Mouse (Mus musculus) liver, embryonic 16.5 days (tissue): Measurements from ENCODE around the gene Fam102a. TPM values are rescaled to one million over a fixed set of nuclear protein-coding genes. Genes with fewer than 3 reads are reported as not detected.

Source experiments
- ATAC-seq: fragments of 200-750 bp; cut with Nextera tagmentation; 2 replicates; pipeline ENCODE4 v1.8.0; 2017; ENCODE audit warnings: low read depth, mild to moderate bottlenecking, moderate number of reproducible peaks, moderate library complexity
- H3K27ac ChIP-seq: fragments of 300-500 bp; sonication (generic); 2 replicates; pipeline ENCODE4 v1.5.1; 2014; ENCODE audit warnings: mild to moderate bottlenecking, low read length
- H3K27me3 ChIP-seq: fragments of 300-500 bp; sonication (generic); 2 replicates; pipeline ENCODE4 v1.6.1; 2014; ENCODE audit warnings: low read depth, low read length, mixed read lengths; ENCODE audit not compliant: control insufficient read depth, insufficient read depth
- H3K36me3 ChIP-seq: fragments of 300-500 bp; sonication (generic); 2 replicates; pipeline ENCODE4 v1.6.1; 2014; ENCODE audit warnings: mild to moderate bottlenecking; ENCODE audit not compliant: control insufficient read depth, insufficient read depth
- H3K4me1 ChIP-seq: fragments of 300-500 bp; sonication (generic); 2 replicates; pipeline ENCODE4 v1.6.1; 2014; ENCODE audit warnings: low read depth, low read length, mixed read lengths; ENCODE audit not compliant: control insufficient read depth
- H3K4me2 ChIP-seq: fragments of 300-500 bp; sonication (generic); 2 replicates; pipeline ENCODE4 v1.6.1; 2014; ENCODE audit warnings: low read depth, low read length, mixed read lengths
- H3K4me3 ChIP-seq: fragments of 300-500 bp; sonication (generic); 2 replicates; pipeline ENCODE4 v1.5.1; 2014; ENCODE audit warnings: low read depth, mild to moderate bottlenecking, low read length
- H3K9ac ChIP-seq: fragments of 300-500 bp; sonication (generic); 2 replicates; pipeline ENCODE4 v1.6.1; 2014; ENCODE audit warnings: low read depth, low read length
- H3K9me3 ChIP-seq: fragments of 300-500 bp; sonication (generic); replicated peaks from 2 replicates; pipeline ENCODE4 v1.6.1; 2016; ENCODE audit warnings: low read length; ENCODE audit not compliant: control insufficient read depth
- WGBS: fragments of 180-500 bp; shearing (Covaris S2); extraction: QIAGEN DNeasy Blood & Tissue Kit; methylation state at CpG from one replicate; pipeline ENCODE4 v1.1.7; 2014; ENCODE audit not compliant: insufficient replicate concordance; 5-methylcytosine and 5-hydroxymethylcytosine counted together
- polyA plus RNA-seq: library from polyadenylated mRNA; unstranded; fragments of >200 nt; fragmentation: Nextera tagmentation; extraction: Ambion mirVana; gene quantifications from 2 replicates; pipeline ENCODE4 v1.2.1, GENCODE M21; 2015

Fam102a gene
- polyA plus RNA-seq, 1 experiment from 2014 or later: 1.6 TPM

DNA sequence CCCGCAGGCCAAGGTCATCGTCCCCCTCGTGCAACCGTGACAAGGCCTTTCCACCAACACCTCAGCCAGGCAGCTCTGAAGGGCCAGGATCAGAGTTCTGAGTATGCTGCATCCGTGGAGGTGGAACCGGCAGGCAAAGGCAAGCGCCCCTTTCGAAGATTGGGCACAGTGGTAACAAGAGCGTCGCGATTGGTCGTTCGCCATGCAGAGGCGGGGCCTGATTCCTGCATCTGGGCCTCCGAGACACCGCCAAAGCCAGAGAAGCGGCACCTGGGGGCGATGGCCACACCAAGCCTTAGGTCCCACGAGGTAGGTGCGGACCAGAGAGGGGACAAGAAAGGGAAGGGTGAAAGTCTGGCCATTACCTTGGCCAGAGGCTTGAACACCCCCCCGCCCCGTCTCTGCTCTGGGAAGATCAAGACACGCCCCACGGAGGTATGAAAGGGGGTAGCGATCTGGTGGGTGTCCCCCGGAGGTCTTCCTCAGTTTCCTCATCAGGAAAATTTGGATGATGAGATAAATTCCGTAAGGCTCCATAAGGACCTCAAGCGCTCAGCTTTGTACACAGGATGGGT, 40.5 kb downstream of the Fam102a start, which contains the start of gene 9430097D07Rik:
Gene 9430097D07Rik (minus strand): TSS at position 99 of the 575 bp plus-strand sequence.
- H3K27ac ChIP-seq: no peak within 1 kb of the TSS
- H3K9ac ChIP-seq: no peak within 1 kb of the TSS
- H3K4me2 ChIP-seq: peak within 1 kb of the TSS; percentile 51
- H3K4me1 ChIP-seq: peaks cover 18% of the 10 kb centered on the region
- 13% methylated on average over 28 of the region's 28 CpGs for WGBS
- H3K4me3 ChIP-seq: peak within 1 kb of the TSS; percentile 22
- ATAC-seq: peak; percentile 27
- no peaks in the 10 kb centered on the region for H3K9me3 ChIP-seq
- H3K27me3 ChIP-seq: peaks cover 25% of the 10 kb centered on the region
- H3K36me3 ChIP-seq: peaks cover 5% of the 10 kb centered on the region; the same call in 1 of the 2 replicates

- Histone ChIP-seq H3K27me3 (peaks cover 25% of the 10 kb centered on the region), H3K9me3 (no peaks in the 10 kb centered on the region), H3K4me1 (peaks cover 15% of the 10 kb centered on the region), H3K4me3 (no peak overlapping the region), H3K36me3 (peaks cover 5% of the 10 kb centered on the region; the same call in 1 of the 2 replicates), H3K4me2 (no peak overlapping the region), H3K27ac (no peak overlapping the region), H3K9ac (no peak overlapping the region)
- 75% methylated on average over 9 of the region's 9 CpGs for WGBS
- ATAC-seq: no peak
Measured at GRCm38 (mm10) chr2:32576532-32576931, 41.4 kb downstream of the Fam102a start.

DNA sequence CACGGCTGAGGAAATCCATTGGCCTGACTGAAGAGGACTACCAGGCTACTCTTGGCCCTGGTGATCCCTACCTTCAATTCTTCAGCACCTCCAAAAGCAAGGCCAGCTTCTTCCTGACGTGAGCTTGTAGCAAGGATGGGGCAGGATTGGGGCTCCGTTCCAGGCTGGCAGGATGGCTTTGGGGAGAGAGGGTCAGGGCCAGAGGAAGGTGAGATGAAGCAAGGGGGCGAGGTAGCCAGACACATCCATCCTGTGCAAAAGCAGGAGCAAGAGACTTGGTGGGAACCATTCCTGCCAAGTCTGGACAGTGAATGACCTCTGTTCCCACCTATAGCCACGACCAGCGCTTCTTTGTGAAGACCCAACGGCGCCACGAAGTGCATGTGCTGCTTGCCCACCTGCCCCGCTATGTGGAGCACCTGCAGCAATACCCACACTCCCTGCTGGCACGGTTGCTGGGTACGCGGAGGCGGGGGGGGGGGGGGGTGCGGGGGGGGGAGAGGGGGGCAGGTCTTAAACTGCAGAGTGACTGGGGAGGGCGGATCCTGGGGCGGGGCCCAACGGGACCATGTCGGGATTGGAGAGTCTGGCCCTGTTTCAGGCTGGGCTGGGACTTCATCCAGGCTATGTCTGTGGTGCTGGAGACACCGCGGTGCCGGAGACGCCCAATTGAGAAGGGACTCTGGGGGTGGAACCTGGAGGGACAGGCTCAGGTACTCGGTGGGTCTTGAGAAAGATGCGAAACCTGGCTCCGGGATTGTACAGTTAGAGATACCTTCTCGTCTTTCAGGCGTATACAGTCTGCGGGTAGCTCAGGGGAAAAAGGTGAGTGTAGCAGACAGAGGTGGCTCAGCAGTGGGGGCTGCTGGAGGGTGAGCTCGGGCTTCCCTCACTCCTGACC, 43.3 kb downstream of the Fam102a start:
- no peak overlapping the region for H3K9ac ChIP-seq
- no peak for ATAC-seq
- 39% methylated on average over 24 of the region's 30 CpGs for WGBS

DNA sequence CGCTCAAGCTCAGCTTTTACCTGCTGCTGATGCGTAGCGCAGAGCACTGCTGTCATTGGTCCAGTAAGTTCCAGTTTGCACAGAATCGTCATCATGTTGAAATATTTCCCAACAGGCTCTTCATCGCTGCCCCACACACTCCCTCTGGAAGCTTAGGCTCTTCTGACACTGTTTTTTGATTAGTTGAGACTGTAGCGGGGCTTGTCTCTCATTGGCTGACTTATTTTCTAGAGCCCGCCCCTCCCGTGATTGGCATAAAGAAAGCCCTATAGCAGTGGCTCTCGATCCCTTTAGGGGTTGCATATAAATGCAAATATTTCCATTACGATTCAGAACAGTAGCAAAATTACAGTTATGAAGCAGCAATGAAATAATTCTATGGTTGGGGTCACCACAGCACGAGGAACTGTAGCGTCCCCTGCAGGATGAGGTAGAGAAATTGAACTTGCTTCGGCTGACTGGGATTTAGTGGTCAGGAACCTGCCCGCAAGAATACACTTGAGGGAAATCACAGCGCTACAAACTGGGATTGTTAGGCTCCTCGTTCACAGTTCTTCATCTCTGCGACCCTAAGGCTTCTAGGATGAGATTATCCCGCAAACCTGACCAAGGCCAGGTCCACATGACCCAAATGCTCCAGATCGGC, 46.4 kb downstream of the Fam102a start:
- WGBS: 38% methylated on average over 19 of the region's 19 CpGs
- no peak overlapping the region for H3K27ac ChIP-seq
- H3K9ac ChIP-seq: no peak overlapping the region
- peak overlapping the region; percentile 32; the same call in 1 of the 2 replicates for H3K4me2 ChIP-seq
- H3K27me3 ChIP-seq: peaks cover 25% of the 10 kb centered on the region
- ATAC-seq: peak; percentile 57
- H3K4me1 ChIP-seq: peaks cover 10% of the 10 kb centered on the region; the same call in 1 of the 2 replicates
- no peaks in the 10 kb centered on the region for H3K36me3 ChIP-seq
- H3K9me3 ChIP-seq: no peaks in the 10 kb centered on the region
- no peak overlapping the region; the same call in 1 of the 2 replicates for H3K4me3 ChIP-seq

More for the DNA sequence above, 43.3 kb downstream of the Fam102a start:
- Histone ChIP-seq H3K36me3 (no peaks in the 10 kb centered on the region), H3K4me3 (no peak overlapping the region), H3K4me2 (no peak overlapping the region), H3K27me3 (peaks cover 25% of the 10 kb centered on the region), H3K4me1 (peaks cover 14% of the 10 kb centered on the region), H3K9me3 (no peaks in the 10 kb centered on the region), H3K27ac (no peak overlapping the region)

DNA sequence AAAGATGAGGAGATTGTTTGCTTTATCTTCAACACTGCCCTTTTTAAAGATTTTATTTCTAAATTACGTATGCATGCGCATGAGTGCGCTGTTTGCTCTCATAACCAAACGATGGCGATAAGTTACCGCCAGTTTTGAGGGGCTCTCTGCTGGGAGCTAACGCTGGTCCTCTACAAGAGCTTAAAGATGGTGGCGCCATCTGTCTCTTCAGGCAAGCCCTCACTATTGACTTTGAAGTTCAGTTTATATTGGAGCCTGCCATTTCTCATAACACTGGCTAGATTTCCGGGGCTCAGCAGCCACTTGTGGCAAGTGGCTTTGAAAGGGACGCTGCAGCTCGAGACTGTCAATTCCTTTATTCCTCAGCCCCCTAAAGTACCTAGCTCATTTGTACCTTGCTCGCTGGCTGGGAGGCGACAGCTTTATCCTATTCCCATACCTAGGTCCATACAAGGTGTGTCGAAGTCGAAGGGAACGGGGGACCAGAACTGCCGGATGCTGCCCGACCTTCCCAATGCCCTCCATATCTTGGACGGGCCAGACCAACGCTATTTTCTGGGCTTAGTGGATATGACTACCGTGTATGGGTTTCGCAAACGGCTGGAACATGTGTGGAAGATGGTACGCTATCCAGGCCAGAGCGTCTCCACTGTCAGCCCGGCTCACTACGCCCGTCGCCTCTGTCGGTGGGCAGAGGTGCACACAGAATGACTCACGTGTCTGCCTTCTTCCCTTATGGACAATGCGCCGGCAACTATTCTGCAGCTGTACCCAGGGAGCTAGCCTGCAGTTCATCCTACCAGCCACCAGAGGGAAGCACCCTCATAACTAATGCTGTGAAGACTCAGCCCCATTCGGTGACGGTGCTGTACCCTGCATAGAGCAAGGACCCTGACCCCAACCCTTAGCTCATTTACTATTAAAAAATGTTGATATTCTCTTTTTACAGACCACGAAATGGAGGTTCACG, 48.0 kb downstream of the Fam102a start:
- peak overlapping the region; percentile 35 for H3K4me3 ChIP-seq
- peak; percentile 49 for ATAC-seq
- 9% methylated on average over 37 of the region's 37 CpGs for WGBS
- H3K9me3 ChIP-seq: no peaks in the 10 kb centered on the region
- H3K27ac ChIP-seq: no peak overlapping the region
- peaks cover 19% of the 10 kb centered on the region for H3K27me3 ChIP-seq
- peak overlapping the region; percentile 55 for H3K4me2 ChIP-seq
- peaks cover 23% of the 10 kb centered on the region for H3K4me1 ChIP-seq
- peak overlapping the region; percentile 19; the same call in 1 of the 2 replicates for H3K9ac ChIP-seq
- H3K36me3 ChIP-seq: no peaks in the 10 kb centered on the region

DNA sequence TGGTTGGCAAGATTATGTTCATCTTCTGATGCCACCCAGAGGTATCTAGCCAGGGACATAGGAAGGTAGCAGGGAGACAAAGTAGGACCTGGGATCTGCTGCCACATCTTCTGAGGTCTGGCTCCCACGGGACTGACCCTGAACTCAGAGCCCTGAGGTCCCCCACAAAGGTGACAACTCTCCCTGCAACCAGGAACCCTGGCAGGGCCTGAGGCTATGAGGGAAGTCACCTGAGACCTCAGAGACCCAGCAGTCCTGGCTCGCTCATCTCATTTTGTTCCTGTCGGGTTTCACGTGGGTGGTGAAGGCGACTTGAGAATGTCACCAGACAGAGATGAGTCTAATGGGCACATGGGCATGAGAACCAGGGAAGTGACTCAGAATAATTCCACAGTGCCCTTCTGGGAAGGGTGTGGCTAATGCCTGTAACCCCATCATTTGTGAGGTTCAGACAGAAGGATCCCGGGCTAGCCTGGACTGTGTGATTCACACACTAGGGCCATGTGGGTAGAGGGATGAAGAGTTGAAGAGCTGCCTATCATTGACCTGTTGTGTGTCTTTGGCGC, 50.1 kb downstream of the Fam102a start:
- Histone ChIP-seq H3K27me3 (peaks cover under 1% of the 10 kb centered on the region; the same call in 1 of the 2 replicates), H3K4me1 (peaks cover 25% of the 10 kb centered on the region), H3K36me3 (no peaks in the 10 kb centered on the region), H3K4me2 (no peak overlapping the region), H3K9ac (no peak overlapping the region), H3K27ac (no peak overlapping the region), H3K9me3 (no peaks in the 10 kb centered on the region), H3K4me3 (no peak overlapping the region)
- WGBS: 78% methylated on average over 7 of the region's 7 CpGs
- ATAC-seq: no peak

DNA sequence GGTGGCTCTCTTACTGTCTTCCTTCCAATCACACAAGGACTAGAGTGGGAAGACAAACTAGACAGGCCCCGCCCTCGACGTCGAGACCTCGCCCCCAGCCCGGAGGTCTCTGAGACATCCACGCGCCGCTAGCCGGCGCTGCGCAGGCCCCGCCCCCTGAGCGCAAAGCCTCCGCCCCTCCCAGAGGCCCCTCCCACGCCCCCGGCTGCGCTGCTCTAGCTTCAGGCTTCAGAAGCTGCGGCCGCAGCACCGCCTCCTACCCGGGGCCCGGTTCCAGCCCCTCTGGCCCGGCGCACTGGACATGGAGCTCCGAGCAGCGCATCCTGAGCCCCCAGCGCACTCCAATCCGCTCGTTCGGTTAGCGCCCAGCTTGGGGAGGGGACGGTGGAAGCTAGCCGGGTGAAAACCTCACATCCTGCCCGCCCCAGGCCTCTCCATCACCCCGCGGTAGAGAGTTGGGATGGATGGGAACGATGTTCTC, 51.8 kb downstream of the Fam102a start, which contains the start of gene St6galnac4:
Gene St6galnac4 (plus strand): TSS at position 225 of the 481 bp plus-strand sequence.
- Histone ChIP-seq H3K4me3 (peak within 1 kb of the TSS; percentile 66), H3K4me2 (peak within 1 kb of the TSS; percentile 75), H3K9ac (peak within 1 kb of the TSS; percentile 60), H3K27me3 (no peaks in the 10 kb centered on the region), H3K36me3 (no peaks in the 10 kb centered on the region), H3K9me3 (no peaks in the 10 kb centered on the region), H3K4me1 (peaks cover 24% of the 10 kb centered on the region), H3K27ac (0 out of 2 replicates have a peak within 1 kb of the TSS, but pooled peaks have one; percentile 19)
- peak; percentile 85 for ATAC-seq
- 0% methylated on average over 38 of the region's 38 CpGs for WGBS
